Mouse (Mus musculus) liver, postnatal 0 days (tissue): ENCODE results near the gene Cpe. TPM values are rescaled to one million over a fixed set of nuclear protein-coding genes. Genes with fewer than 3 reads are reported as not detected.

ENCODE experiments used
- ATAC-seq: fragments of 200-750 bp; cut with Nextera tagmentation; 2 replicates; pipeline ENCODE4 v1.8.0; 2017; ENCODE audit warnings: mild to moderate bottlenecking, moderate library complexity
- DNase-seq: peaks from one replicate; pipeline ENCODE4 v3.0.0-alpha.2; 2016
- H3K27ac ChIP-seq: fragments of 300-500 bp; sonication (generic); 2 replicates; pipeline ENCODE4 v1.5.1; 2014; ENCODE audit warnings: antibody characterized with exemption, moderate library complexity, mild to moderate bottlenecking, low read depth
- H3K27me3 ChIP-seq: fragments of 300-500 bp; sonication (generic); 2 replicates; pipeline ENCODE4 v1.6.1; 2014; ENCODE audit warnings: low read length, control low read depth, mixed read lengths; ENCODE audit not compliant: insufficient read depth
- H3K36me3 ChIP-seq: fragments of 300-500 bp; sonication (generic); replicated peaks from 2 replicates; pipeline ENCODE4 v1.6.1; 2014; ENCODE audit warnings: mild to moderate bottlenecking, control low read depth, low read length, moderate library complexity, mixed read lengths; ENCODE audit not compliant: insufficient read depth
- H3K4me1 ChIP-seq: fragments of 300-500 bp; sonication (generic); 2 replicates; pipeline ENCODE4 v1.6.1; 2014; ENCODE audit warnings: antibody characterized with exemption, mild to moderate bottlenecking, control low read depth; ENCODE audit not compliant: insufficient read depth
- H3K4me2 ChIP-seq: fragments of 300-500 bp; sonication (generic); 2 replicates; pipeline ENCODE4 v1.6.1; 2014; ENCODE audit warnings: low read depth, mild to moderate bottlenecking, low read length, moderate library complexity, mixed read lengths
- H3K4me3 ChIP-seq: fragments of 300-500 bp; sonication (generic); 2 replicates; pipeline ENCODE4 v1.5.1; 2014; ENCODE audit warnings: low read depth, low read length
- H3K9ac ChIP-seq: fragments of 300-500 bp; sonication (generic); replicated peaks from 2 replicates; pipeline ENCODE4 v1.6.1; 2014; ENCODE audit warnings: mild to moderate bottlenecking, moderate library complexity
- H3K9me3 ChIP-seq: fragments of 300-500 bp; sonication (generic); 2 replicates; pipeline ENCODE4 v1.6.1; 2016; ENCODE audit warnings: mild to moderate bottlenecking, control low read depth, low read length, mixed read lengths
- CTCF ChIP-seq: sonication (generic); IDR thresholded peaks from 2 replicates; pipeline ENCODE4 v1.5.1; 2016; ENCODE audit warnings: antibody characterized with exemption, low read depth
- EP300 ChIP-seq: IDR thresholded peaks from 2 replicates; pipeline ENCODE4 v1.6.1; 2016; ENCODE audit warnings: antibody characterized with exemption, low read depth, mild to moderate bottlenecking
- WGBS: fragments of 180-500 bp; shearing (Covaris S2); extraction: QIAGEN DNeasy Blood & Tissue Kit; methylation state at CpG from one replicate; pipeline ENCODE4 v1.1.7; 2014; ENCODE audit not compliant: insufficient replicate concordance; 5-methylcytosine and 5-hydroxymethylcytosine counted together
- polyA plus RNA-seq: library from polyadenylated mRNA; unstranded; fragments of >200 nt; fragmentation: Nextera tagmentation; extraction: Ambion mirVana; gene quantifications from 2 replicates; pipeline ENCODE4 v1.2.1, GENCODE M21; 2015

Gene Cpe
- polyA plus RNA-seq, 1 experiment from 2014 or later = 4.7 TPM

- peaks cover 11% of the 10 kb centered on the region for H3K36me3 ChIP-seq
- TF ChIP-seq CTCF (no peak), EP300 (no peak)
- H3K9me3 ChIP-seq = no peaks in the 10 kb centered on the region
- H3K9ac ChIP-seq = peak overlapping the region; percentile 83
- 0 out of 2 replicates have a peak overlapping the region, but pooled peaks have one; percentile 80 for H3K27ac ChIP-seq
- H3K4me1 ChIP-seq = peaks cover 9% of the 10 kb centered on the region; the same call in 1 of the 2 replicates
- ATAC-seq (no peak), DNase-seq (no peak)
- H3K4me2 ChIP-seq = peak overlapping the region; percentile 94
- WGBS = 16% methylated on average over 9 of the region's 9 CpGs
- peak overlapping the region; percentile 83 for H3K4me3 ChIP-seq
- no peaks in the 10 kb centered on the region for H3K27me3 ChIP-seq
Observed at GRCm38 (mm10) chr8:64732596-64732995, 39.7 kb upstream of the Cpe start.

DNA sequence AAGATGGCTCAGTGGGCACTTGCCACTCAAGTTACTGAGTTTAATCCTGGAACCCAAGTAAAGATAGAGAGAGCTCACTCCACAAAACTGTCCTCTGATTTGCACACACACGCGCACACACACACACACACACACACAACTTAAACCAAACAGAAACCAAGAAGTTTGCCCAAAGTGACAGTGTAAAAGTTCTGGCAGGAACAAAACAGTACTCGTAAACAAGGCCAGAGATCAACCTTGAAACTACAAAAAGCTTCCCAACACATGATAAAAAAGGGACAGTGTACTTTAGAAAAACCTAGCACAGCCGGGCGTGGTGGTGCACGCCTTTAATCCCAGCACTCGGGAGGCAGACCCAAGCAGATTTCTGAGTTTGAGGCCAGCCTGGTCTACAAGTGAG lies 35.3 kb upstream of the Cpe start:
- H3K27me3 ChIP-seq = no peaks in the 10 kb centered on the region
- H3K4me3 ChIP-seq = no peak overlapping the region
- no peak overlapping the region for H3K27ac ChIP-seq
- peaks cover 31% of the 10 kb centered on the region for H3K36me3 ChIP-seq
- H3K9me3 ChIP-seq = no peaks in the 10 kb centered on the region
- no peak for DNase-seq
- H3K4me2 ChIP-seq = no peak overlapping the region
- TF ChIP-seq EP300 (no peak), CTCF (no peak)
- WGBS = 72% methylated on average over 7 of the region's 7 CpGs
- no peak for ATAC-seq
- H3K4me1 ChIP-seq = 0 out of 2 replicates have a peak, but pooled peaks cover 7% of the 10 kb centered on the region
- H3K9ac ChIP-seq = no peak overlapping the region

DNA sequence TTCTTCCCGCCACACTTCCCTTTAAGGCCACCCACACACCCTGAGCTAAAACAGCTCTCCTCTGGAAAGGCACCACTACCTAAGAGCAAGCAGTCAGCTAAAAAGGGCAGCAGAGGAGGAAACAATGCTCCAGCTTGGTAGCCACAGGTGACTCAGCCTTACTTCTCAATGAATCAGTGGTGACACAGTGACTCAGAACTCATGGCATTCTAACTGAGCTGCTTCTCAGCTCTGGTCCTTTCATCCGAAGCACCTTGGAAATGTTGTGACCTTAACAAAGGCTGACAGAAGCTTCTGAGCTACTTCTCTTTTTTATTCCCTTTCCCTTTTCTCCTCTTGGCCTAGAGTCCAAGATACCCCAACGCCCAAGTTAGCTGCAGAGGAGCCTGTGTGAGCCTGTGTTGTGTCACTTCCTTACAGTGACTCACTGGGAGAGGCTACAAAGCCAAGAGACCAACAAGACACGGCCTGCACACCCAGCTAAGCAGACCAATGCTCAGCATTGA lies 33.4 kb upstream of the Cpe start:
- no peak overlapping the region for H3K4me3 ChIP-seq
- H3K27ac ChIP-seq = no peak overlapping the region
- DNase-seq = no peak
- H3K4me2 ChIP-seq = no peak overlapping the region
- no peak for ATAC-seq
- 0 out of 2 replicates have a peak, but pooled peaks cover 4% of the 10 kb centered on the region for H3K4me1 ChIP-seq
- no peak overlapping the region for H3K9ac ChIP-seq
- WGBS = 61% methylated on average over 4 of the region's 4 CpGs
- no peaks in the 10 kb centered on the region for H3K27me3 ChIP-seq
- TF ChIP-seq EP300 (no peak), CTCF (no peak)
- peaks cover 40% of the 10 kb centered on the region for H3K36me3 ChIP-seq
- no peaks in the 10 kb centered on the region for H3K9me3 ChIP-seq

GRCm38 (mm10) chr8:64723206-64723605 lies 30.4 kb upstream of the Cpe start:
- 79% methylated on average over 2 of the region's 2 CpGs for WGBS
- H3K36me3 ChIP-seq = peaks cover 56% of the 10 kb centered on the region
- no peak for DNase-seq

DNA sequence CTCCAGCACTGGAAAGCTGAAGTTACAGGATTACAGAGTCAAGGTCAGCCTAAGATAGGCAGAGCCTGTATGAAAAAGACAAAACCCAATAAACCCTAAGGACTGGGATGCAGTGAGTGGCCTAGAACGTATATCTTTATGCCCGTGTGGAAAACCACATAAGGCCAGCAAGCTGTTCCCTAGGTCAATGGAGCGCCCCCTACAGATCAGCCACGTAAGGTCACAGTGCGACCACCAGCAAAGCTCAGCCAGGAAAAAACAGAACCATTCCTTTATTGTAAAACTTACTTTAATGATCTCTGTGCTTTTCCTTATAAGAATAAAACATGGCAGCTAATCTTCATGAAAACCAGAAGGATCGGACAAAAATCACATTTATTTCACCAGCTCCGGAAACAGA lies 25.0 kb upstream of the Cpe start:
- Histone ChIP-seq H3K9ac (no peak overlapping the region), H3K4me3 (no peak overlapping the region), H3K4me2 (no peak overlapping the region), H3K36me3 (peaks cover 40% of the 10 kb centered on the region), H3K27me3 (no peaks in the 10 kb centered on the region), H3K9me3 (no peaks in the 10 kb centered on the region), H3K4me1 (no peaks in the 10 kb centered on the region), H3K27ac (no peak overlapping the region)
- no peak for DNase-seq
- WGBS = 79% methylated on average over 7 of the region's 7 CpGs
- ATAC-seq = no peak
- no peak for TF ChIP-seq EP300
- no peak for TF ChIP-seq CTCF

More at GRCm38 (mm10) chr8:64723206-64723605, 30.4 kb upstream of the Cpe start:
- 0 out of 2 replicates have a peak, but pooled peaks cover 4% of the 10 kb centered on the region for H3K4me1 ChIP-seq
- H3K27me3 ChIP-seq = no peaks in the 10 kb centered on the region
- H3K4me3 ChIP-seq = no peak overlapping the region
- no peak for ATAC-seq
- H3K9me3 ChIP-seq = no peaks in the 10 kb centered on the region
- H3K27ac ChIP-seq = no peak overlapping the region
- no peak overlapping the region for H3K4me2 ChIP-seq
- H3K9ac ChIP-seq = no peak overlapping the region
- TF ChIP-seq EP300 (no peak), CTCF (no peak)

- ATAC-seq = no peak
- no peak for DNase-seq
- Histone ChIP-seq H3K27ac (no peak overlapping the region), H3K9ac (no peak overlapping the region), H3K9me3 (no peaks in the 10 kb centered on the region), H3K4me1 (no peaks in the 10 kb centered on the region), H3K4me3 (no peak overlapping the region), H3K36me3 (peaks cover under 1% of the 10 kb centered on the region), H3K27me3 (no peaks in the 10 kb centered on the region), H3K4me2 (no peak overlapping the region)
- TF ChIP-seq EP300 (no peak), CTCF (no peak)
- 66% methylated on average over 7 of the region's 7 CpGs for WGBS
Observed at GRCm38 (mm10) chr8:64712499-64712898, 19.6 kb upstream of the Cpe start.

DNA sequence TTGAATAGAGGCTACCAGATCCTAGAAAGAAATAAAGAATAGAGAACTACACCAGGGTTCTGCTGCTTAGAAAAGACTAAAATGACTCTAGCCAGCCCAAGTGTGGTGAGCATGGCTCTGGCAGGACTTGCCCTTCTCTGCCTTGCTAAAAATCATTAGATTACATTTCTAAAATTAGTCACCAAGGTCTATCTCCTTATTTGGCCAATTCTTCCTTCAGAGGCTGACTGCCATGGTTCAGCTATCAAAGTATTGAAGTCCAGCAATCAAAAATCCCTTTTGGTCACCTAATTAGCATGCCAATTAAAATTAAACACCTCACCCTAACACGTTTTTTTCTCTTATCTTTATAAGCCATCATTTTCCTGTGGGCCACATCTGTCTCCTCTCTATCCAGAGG lies 18.7 kb upstream of the Cpe start:
- Histone ChIP-seq H3K4me3 (no peak overlapping the region), H3K4me2 (no peak overlapping the region), H3K4me1 (no peaks in the 10 kb centered on the region), H3K9me3 (no peaks in the 10 kb centered on the region), H3K9ac (no peak overlapping the region), H3K27me3 (no peaks in the 10 kb centered on the region), H3K27ac (no peak overlapping the region), H3K36me3 (no peaks in the 10 kb centered on the region; the same call in 1 of the 2 replicates)
- ATAC-seq = no peak
- WGBS = 12% methylated on average over 1 of the region's 1 CpGs
- DNase-seq = no peak
- TF ChIP-seq CTCF = no peak
